Mouse (Mus musculus) frontal cortex, postnatal 14 days (tissue): ENCODE data around the gene Pik3cd.
"Not testable (repeated sequence)": the region's sequence is repeated elsewhere in the genome, so short reads cannot be mapped to it uniquely, and the experiment has no call there.

Source experiments
- DNase-seq, 2 experiments: peaks; one replicate each; pipeline ENCODE4 v3.0.0; 2022; ENCODE audit warnings: low spot score in 2 of 2

The Pik3cd gene

GRCm38 (mm10) chr4:149650493-149651193 is 51.7 kb downstream of the Pik3cd start:
- DNase-seq, result peak; percentile 58 to 64

GRCm38 (mm10) chr4:149648031-149648805 is 54.2 kb downstream of the Pik3cd start:
- DNase-seq, result no peak

- DNase-seq, result no peak
Measured at GRCm38 (mm10) chr4:149645761-149646160, 56.6 kb downstream of the Pik3cd start.

GRCm38 (mm10) chr4:149641956-149642355 is 60.4 kb downstream of the Pik3cd start:
- DNase-seq, result no peak

GRCm38 (mm10) chr4:149641400-149641799 is 61.0 kb downstream of the Pik3cd start:
- no peak for DNase-seq

- DNase-seq, result no peak
Measured at GRCm38 (mm10) chr4:149640831-149641230, 61.5 kb downstream of the Pik3cd start.

- DNase-seq, result no peak
Measured at GRCm38 (mm10) chr4:149637942-149638341, 64.4 kb downstream of the Pik3cd start.

GRCm38 (mm10) chr4:149635915-149636415 is 66.4 kb downstream of the Pik3cd start:
- no peak for DNase-seq

- no peak for DNase-seq
Measured at GRCm38 (mm10) chr4:149634966-149635365, 67.4 kb downstream of the Pik3cd start.

- no peak for DNase-seq
Measured at GRCm38 (mm10) chr4:149634157-149634556, 68.2 kb downstream of the Pik3cd start.

GRCm38 (mm10) chr4:149632670-149633307 is 69.6 kb downstream of the Pik3cd start:
- no peak for DNase-seq

- no peak for DNase-seq
Measured at GRCm38 (mm10) chr4:149628810-149629209, 73.6 kb downstream of the Pik3cd start.

GRCm38 (mm10) chr4:149628372-149628771 is 74.0 kb downstream of the Pik3cd start:
- DNase-seq, result peak in 1 of 2 experiments; percentile 57

GRCm38 (mm10) chr4:149626809-149627208 is 75.6 kb downstream of the Pik3cd start:
- no peak for DNase-seq

GRCm38 (mm10) chr4:149623711-149624110 is 78.7 kb downstream of the Pik3cd start:
- DNase-seq, result no peak

GRCm38 (mm10) chr4:149621286-149621685 is 81.1 kb downstream of the Pik3cd start:
- no peak for DNase-seq

- no peak for DNase-seq
Measured at GRCm38 (mm10) chr4:149619988-149620387, 82.4 kb downstream of the Pik3cd start.

GRCm38 (mm10) chr4:149616999-149617398 is 85.4 kb downstream of the Pik3cd start:
- not testable (repeated sequence) for DNase-seq

- DNase-seq, result no peak
Measured at GRCm38 (mm10) chr4:149614869-149615268, 87.5 kb downstream of the Pik3cd start.

GRCm38 (mm10) chr4:149613497-149613896 is 88.9 kb downstream of the Pik3cd start:
- not testable (repeated sequence) for DNase-seq

- DNase-seq, result peak in 1 of 2 experiments; percentile 55
Measured at GRCm38 (mm10) chr4:149611376-149612044, 90.9 kb downstream of the Pik3cd start.
